Mouse (Mus musculus): ENCODE measurements around the gene Gdf5. TPM values are rescaled to one million over a fixed set of nuclear protein-coding genes. Genes with fewer than 3 reads are reported as not detected.

The Gdf5 gene
- polyA plus RNA-seq, 1 experiment from 2014 or later, result 2.8 TPM

Other genes starting within 250 kb of the Gdf5 start
- 27.5 and 32.5 TPM in 2 replicates for gene Edem2, start 215.9 kb downstream of the Gdf5 start, polyA plus RNA-seq (2015; fragmentation: Nextera tagmentation; extraction: Ambion mirVana)
- gene Gm17581, start 209.5 kb downstream of the Gdf5 start, polyA plus RNA-seq (2015; fragmentation: Nextera tagmentation; extraction: Ambion mirVana), result not detected in 2 replicates
- 4.9 and 7.0 TPM in 2 replicates for gene Procr, start 194.2 kb downstream of the Gdf5 start, polyA plus RNA-seq (2015; fragmentation: Nextera tagmentation; extraction: Ambion mirVana)
- 0.14 and 0.32 TPM in 2 replicates for gene Mmp24, start 170.0 kb downstream of the Gdf5 start, polyA plus RNA-seq (2015; fragmentation: Nextera tagmentation; extraction: Ambion mirVana)
- gene BC029722, start 125.9 kb downstream of the Gdf5 start, polyA plus RNA-seq (2015; fragmentation: Nextera tagmentation; extraction: Ambion mirVana), result 16.6 and 17.5 TPM in 2 replicates
- gene Eif6, start 118.4 kb downstream of the Gdf5 start, polyA plus RNA-seq (2015; fragmentation: Nextera tagmentation; extraction: Ambion mirVana), result 174 and 201 TPM in 2 replicates
- gene Fam83c, start 110.5 kb downstream of the Gdf5 start, polyA plus RNA-seq (2015; fragmentation: Nextera tagmentation; extraction: Ambion mirVana), result 0.98 and 1.6 TPM in 2 replicates
- gene Uqcc1, start 15.1 kb downstream of the Gdf5 start, polyA plus RNA-seq (2015; fragmentation: Nextera tagmentation; extraction: Ambion mirVana), result 58.6 and 67.5 TPM in 2 replicates
- gene Gm15557, start 4.6 kb downstream of the Gdf5 start, polyA plus RNA-seq (2015; fragmentation: Nextera tagmentation; extraction: Ambion mirVana), result not detected in 2 replicates
- 33.0 and 35.7 TPM in 2 replicates for gene Cep250, start 11.1 kb upstream of the Gdf5 start, polyA plus RNA-seq (2015; fragmentation: Nextera tagmentation; extraction: Ambion mirVana)
- 1.3 and 2.2 TPM in 2 replicates for gene 6430550D23Rik, start 62.6 kb upstream of the Gdf5 start, polyA plus RNA-seq (2015; fragmentation: Nextera tagmentation; extraction: Ambion mirVana)
- gene Ergic3, start 62.7 kb upstream of the Gdf5 start, polyA plus RNA-seq (2015; fragmentation: Nextera tagmentation; extraction: Ambion mirVana), result 224 and 226 TPM in 2 replicates
- gene Fer1l4, start 107.6 kb upstream of the Gdf5 start, polyA plus RNA-seq (2015; fragmentation: Nextera tagmentation; extraction: Ambion mirVana), result 0.08 TPM in 1 of 2 replicates, not detected in the other
- 3.5 and 4.8 TPM in 2 replicates for gene Spag4, start 119.8 kb upstream of the Gdf5 start, polyA plus RNA-seq (2015; fragmentation: Nextera tagmentation; extraction: Ambion mirVana)
- 60.5 and 62.7 TPM in 2 replicates for gene Cpne1, start 166.6 kb upstream of the Gdf5 start, polyA plus RNA-seq (2015; fragmentation: Nextera tagmentation; extraction: Ambion mirVana)
- gene Rbm12, start 166.6 kb upstream of the Gdf5 start, polyA plus RNA-seq (2015; fragmentation: Nextera tagmentation; extraction: Ambion mirVana), result 31.7 and 33.4 TPM in 2 replicates
- 20.4 and 21.7 TPM in 2 replicates for gene Gm28036, start 181.7 kb upstream of the Gdf5 start, polyA plus RNA-seq (2015; fragmentation: Nextera tagmentation; extraction: Ambion mirVana)
- 383 and 419 TPM in 2 replicates for gene Romo1, start 198.7 kb upstream of the Gdf5 start, polyA plus RNA-seq (2015; fragmentation: Nextera tagmentation; extraction: Ambion mirVana)
- gene Nfs1, start 198.8 kb upstream of the Gdf5 start, polyA plus RNA-seq (2015; fragmentation: Nextera tagmentation; extraction: Ambion mirVana), result 35.4 and 39.3 TPM in 2 replicates
- gene Rbm39, start 234.9 kb upstream of the Gdf5 start, polyA plus RNA-seq (2015; fragmentation: Nextera tagmentation; extraction: Ambion mirVana), result 862 and 870 TPM in 2 replicates

Measured in embryonic facial prominence, embryonic 13.5 days (tissue).